Mouse (Mus musculus): ENCODE measurements at regions not wholly inside any gene's neighbourhood (a gene's known extent, or its start where the extent isn't known, plus 50 kb on each side); places are given as distances from the start of the nearest gene placed in this dataset.

DNA sequence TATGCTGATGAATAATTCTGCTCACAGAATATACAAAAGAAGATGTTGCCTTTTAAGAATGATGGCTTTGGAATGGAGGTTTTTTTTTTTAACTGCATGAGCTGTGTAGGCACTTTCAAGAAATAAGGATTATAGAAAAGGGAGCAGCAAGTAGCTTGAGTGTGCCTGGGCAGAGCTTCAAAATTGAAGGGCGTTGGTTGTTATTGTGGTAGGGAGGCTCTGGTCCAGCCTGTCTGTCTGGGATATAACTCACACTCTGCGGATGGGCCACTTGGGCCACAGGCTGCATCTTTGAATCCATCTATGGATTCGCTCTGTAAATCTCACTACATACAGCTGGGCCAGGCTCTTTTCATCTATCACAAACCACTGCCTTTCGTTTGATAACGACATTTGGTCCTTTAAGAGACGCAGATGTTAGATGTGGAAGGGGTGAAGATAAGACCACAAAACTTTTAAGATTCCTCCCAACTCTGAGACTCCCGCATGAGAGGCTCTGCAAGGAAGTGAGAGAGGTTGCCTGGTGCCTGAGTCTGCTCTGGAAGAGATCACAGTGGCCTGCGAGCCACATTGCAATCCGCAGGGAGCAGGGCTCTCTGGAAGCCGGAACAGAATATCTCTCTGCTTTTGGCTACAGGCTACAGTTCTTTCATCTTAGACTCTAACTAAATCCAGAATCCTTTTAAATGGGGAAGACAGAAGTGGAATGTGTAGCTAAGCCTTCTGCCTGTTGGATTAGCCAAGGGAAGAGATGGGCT lies 286.6 kb upstream of the Npvf start:
- Histone ChIP-seq H3K4me3 (ENCODE audit: extremely low read depth, insufficient read depth, insufficient read length) (no peak overlapping the region), H3K27me3 (ENCODE audit: control insufficient read depth, insufficient read depth, low read length) (no peaks in the 10 kb centered on the region), H3K27ac (ENCODE audit: insufficient read depth, low read length) (no peak overlapping the region), H3K36me3 (ENCODE audit: control insufficient read depth, insufficient read depth, low read length) (no peaks in the 10 kb centered on the region), H3K4me1 (ENCODE audit: control insufficient read depth, insufficient read depth, insufficient read length) (no peaks in the 10 kb centered on the region)
- no peak for DNase-seq (ENCODE audit: low read depth in 1 of 2, low spot score in 2 of 2)
- WGBS: 91% methylated on average over 10 of the region's 10 CpGs
- TF ChIP-seq CTCF (IDR thresholded peaks at IDR 0.05; ENCODE audit: extremely low read depth, insufficient read depth, insufficient read length, insufficient replicate concordance) (no peak), POLR2A (IDR thresholded peaks at IDR 0.05; ENCODE audit: low read depth, low read length) (no peak)

DNA sequence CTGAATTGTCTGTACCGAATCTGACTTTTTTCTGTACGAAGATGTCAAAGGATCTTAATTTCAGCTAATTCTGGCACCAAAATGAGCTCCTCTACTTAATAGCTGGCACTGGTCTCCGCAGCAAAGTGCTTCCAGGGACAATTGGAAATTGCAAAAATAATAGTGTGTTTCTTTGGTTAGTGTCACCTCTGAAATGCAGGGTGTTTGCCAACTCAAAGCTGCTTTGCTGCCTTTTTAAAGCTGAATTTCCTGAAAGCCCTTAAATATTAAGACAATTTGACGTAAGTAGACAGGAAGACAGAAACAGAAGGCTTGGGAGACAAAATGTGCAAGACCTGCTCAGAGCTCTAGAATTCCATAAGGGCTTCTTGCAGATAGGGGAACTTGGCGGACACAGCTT lies 288.5 kb upstream of the Npvf start:
- no peaks in the 10 kb centered on the region for H3K27me3 ChIP-seq (ENCODE audit: control insufficient read depth, insufficient read depth, low read length)
- no peak for DNase-seq (ENCODE audit: low read depth in 1 of 2, low spot score in 2 of 2)
- 85% methylated on average over 5 of the region's 5 CpGs for WGBS
- H3K36me3 ChIP-seq (ENCODE audit: control insufficient read depth, insufficient read depth, low read length): no peaks in the 10 kb centered on the region
- no peaks in the 10 kb centered on the region for H3K4me1 ChIP-seq (ENCODE audit: control insufficient read depth, insufficient read depth, insufficient read length)
- H3K27ac ChIP-seq (ENCODE audit: insufficient read depth, low read length): no peak overlapping the region
- H3K4me3 ChIP-seq (ENCODE audit: extremely low read depth, insufficient read depth, insufficient read length): no peak overlapping the region
- TF ChIP-seq CTCF (IDR thresholded peaks at IDR 0.05; ENCODE audit: extremely low read depth, insufficient read depth, insufficient read length, insufficient replicate concordance) (no peak), POLR2A (IDR thresholded peaks at IDR 0.05; ENCODE audit: low read depth, low read length) (no peak)

GRCm38 (mm10) chr6:50948061-50948460 lies 293.8 kb upstream of the Npvf start:
- Histone ChIP-seq H3K36me3 (ENCODE audit: control insufficient read depth, insufficient read depth, low read length) (no peaks in the 10 kb centered on the region), H3K4me3 (ENCODE audit: extremely low read depth, insufficient read depth, insufficient read length) (no peak overlapping the region), H3K27ac (ENCODE audit: insufficient read depth, low read length) (no peak overlapping the region), H3K27me3 (ENCODE audit: control insufficient read depth, insufficient read depth, low read length) (no peaks in the 10 kb centered on the region), H3K4me1 (ENCODE audit: control insufficient read depth, insufficient read depth, insufficient read length) (no peaks in the 10 kb centered on the region)
- WGBS: 86% methylated on average over 4 of the region's 4 CpGs
- no peak for DNase-seq (ENCODE audit: low read depth in 1 of 2, low spot score in 2 of 2)
- TF ChIP-seq POLR2A (IDR thresholded peaks at IDR 0.05; ENCODE audit: low read depth, low read length): no peak
- TF ChIP-seq CTCF (IDR thresholded peaks at IDR 0.05; ENCODE audit: extremely low read depth, insufficient read depth, insufficient read length, insufficient replicate concordance): no peak

DNA sequence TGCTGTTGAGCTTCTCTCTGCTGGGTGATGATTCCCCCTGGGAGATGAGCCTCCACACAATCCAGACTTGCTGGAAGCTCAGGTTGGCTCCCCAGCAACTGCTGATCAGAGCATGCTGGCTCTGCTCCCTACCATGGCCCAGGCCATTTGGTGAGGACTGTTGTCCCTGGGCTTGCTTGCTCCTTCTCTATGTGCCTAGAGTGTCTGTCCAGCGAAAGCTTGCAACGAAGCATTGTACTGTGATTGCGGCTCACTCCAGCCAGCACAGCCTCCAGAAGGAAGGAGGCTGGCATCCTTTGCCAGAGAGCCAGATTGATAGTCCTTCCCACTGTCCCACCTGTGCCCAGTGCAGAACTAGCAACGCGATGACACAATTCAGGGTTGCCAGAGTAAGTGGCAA lies 295.1 kb upstream of the Npvf start:
- WGBS: 89% methylated on average over 5 of the region's 5 CpGs

GRCm38 (mm10) chr6:50949883-50950583 lies 295.8 kb upstream of the Npvf start:
- Histone ChIP-seq H3K27ac (ENCODE audit: insufficient read depth, low read length) (no peak overlapping the region), H3K36me3 (ENCODE audit: control insufficient read depth, insufficient read depth, low read length) (no peaks in the 10 kb centered on the region), H3K27me3 (ENCODE audit: control insufficient read depth, insufficient read depth, low read length) (no peaks in the 10 kb centered on the region), H3K4me1 (ENCODE audit: control insufficient read depth, insufficient read depth, insufficient read length) (no peaks in the 10 kb centered on the region), H3K4me3 (ENCODE audit: extremely low read depth, insufficient read depth, insufficient read length) (no peak overlapping the region)
- no peak for DNase-seq (ENCODE audit: low read depth in 1 of 2, low spot score in 2 of 2)
- 84% methylated on average over 11 of the region's 11 CpGs for WGBS
- TF ChIP-seq CTCF (IDR thresholded peaks at IDR 0.05; ENCODE audit: extremely low read depth, insufficient read depth, insufficient read length, insufficient replicate concordance) (no peak), POLR2A (IDR thresholded peaks at IDR 0.05; ENCODE audit: low read depth, low read length) (no peak)

More for the DNA sequence above, 295.1 kb upstream of the Npvf start:
- no peak overlapping the region for H3K4me3 ChIP-seq (ENCODE audit: extremely low read depth, insufficient read depth, insufficient read length)
- no peak for DNase-seq (ENCODE audit: low read depth in 1 of 2, low spot score in 2 of 2)
- H3K4me1 ChIP-seq (ENCODE audit: control insufficient read depth, insufficient read depth, insufficient read length): no peaks in the 10 kb centered on the region
- TF ChIP-seq CTCF (IDR thresholded peaks at IDR 0.05; ENCODE audit: extremely low read depth, insufficient read depth, insufficient read length, insufficient replicate concordance) (no peak), POLR2A (IDR thresholded peaks at IDR 0.05; ENCODE audit: low read depth, low read length) (no peak)
- H3K27me3 ChIP-seq (ENCODE audit: control insufficient read depth, insufficient read depth, low read length): no peaks in the 10 kb centered on the region
- no peaks in the 10 kb centered on the region for H3K36me3 ChIP-seq (ENCODE audit: control insufficient read depth, insufficient read depth, low read length)
- H3K27ac ChIP-seq (ENCODE audit: insufficient read depth, low read length): no peak overlapping the region

DNA sequence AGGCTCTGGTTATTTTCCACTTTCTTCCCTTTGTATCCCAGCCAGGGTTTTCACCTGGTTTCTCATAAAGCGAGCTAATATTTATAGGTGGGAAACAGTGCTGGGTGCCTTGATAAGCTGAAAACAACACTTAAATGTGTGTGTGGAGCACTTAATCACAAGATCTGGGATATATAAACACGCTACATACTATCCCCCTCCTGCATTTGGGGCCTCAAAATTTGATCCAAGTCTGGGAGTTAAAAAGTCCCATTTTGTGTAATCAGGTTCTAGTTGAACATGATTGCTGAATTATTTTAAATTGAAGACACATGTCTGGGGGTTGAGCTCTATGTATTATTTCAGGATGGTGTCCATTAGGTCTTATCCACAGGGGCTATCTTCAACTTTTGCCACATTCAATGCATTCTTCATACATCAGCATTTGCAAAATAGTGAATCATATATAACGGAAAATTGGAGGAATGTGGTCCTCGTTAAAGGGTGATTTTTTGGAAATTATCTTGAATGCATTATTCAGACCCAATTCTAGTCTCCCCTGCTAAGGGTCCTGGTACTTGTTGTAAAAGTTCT lies 303.2 kb upstream of the Npvf start:
- H3K4me1 ChIP-seq (ENCODE audit: control insufficient read depth, insufficient read depth, insufficient read length): no peaks in the 10 kb centered on the region
- DNase-seq (ENCODE audit: low read depth in 1 of 2, low spot score in 2 of 2): no peak
- no peak overlapping the region for H3K4me3 ChIP-seq (ENCODE audit: extremely low read depth, insufficient read depth, insufficient read length)
- 91% methylated on average over 4 of the region's 4 CpGs for WGBS
- H3K27ac ChIP-seq (ENCODE audit: insufficient read depth, low read length): no peak overlapping the region
- no peaks in the 10 kb centered on the region for H3K27me3 ChIP-seq (ENCODE audit: control insufficient read depth, insufficient read depth, low read length)
- TF ChIP-seq POLR2A (IDR thresholded peaks at IDR 0.05; ENCODE audit: low read depth, low read length): no peak
- no peak for TF ChIP-seq CTCF (IDR thresholded peaks at IDR 0.05; ENCODE audit: extremely low read depth, insufficient read depth, insufficient read length, insufficient replicate concordance)
- no peaks in the 10 kb centered on the region for H3K36me3 ChIP-seq (ENCODE audit: control insufficient read depth, insufficient read depth, low read length)
